Mouse (Mus musculus) kidney, postnatal 14 days (tissue): ENCODE measurements around the gene Lmo7.

ENCODE experiments used
- DNase-seq: peaks from one replicate; pipeline ENCODE4 v3.0.0; 2022; ENCODE audit warnings: mixed read lengths

The Lmo7 gene

DNA sequence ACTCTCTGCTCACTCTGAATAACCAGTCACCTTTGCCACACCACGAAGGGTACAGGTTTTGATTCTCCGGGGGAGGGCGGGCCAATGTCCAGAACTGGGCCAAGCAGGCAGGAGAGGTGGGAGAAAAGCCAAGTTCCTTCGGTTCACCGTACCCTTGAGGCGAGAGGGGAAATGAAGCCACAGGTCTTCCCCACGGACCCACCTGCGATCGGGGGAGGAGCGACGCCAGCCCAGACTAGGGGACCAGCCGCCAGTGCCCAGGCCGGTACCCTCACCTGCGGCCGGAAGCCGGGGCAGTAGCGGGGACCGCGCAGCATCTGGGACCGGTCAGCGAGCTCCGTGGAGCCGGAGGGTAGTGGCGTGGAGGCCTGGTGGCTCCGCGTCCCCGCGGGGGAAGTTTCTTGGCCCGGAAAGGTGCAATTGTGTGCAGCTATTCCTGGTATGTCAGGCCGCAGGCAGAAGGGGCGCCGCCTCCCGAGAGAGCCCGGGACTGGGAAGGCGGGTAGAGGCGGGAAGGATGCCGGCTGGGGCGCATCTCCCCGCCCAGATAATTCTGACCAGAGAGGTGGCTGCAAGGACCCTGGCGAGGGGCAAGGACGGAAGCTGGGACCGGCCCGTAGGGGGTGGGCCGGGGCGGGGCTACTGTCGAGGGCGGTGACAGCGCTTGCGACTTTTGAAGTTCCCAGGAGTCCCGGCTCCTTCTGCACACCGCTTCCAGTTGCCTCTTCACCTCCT, at the start of gene Lmo7, which contains the start of gene Gm9922:
Lmo7 (plus strand) TSS at position 721 of the 735 bp plus-strand sequence.
Gm9922 (minus strand) TSS at position 578 of the 735 bp plus-strand sequence.
- peak; percentile 93 for DNase-seq

DNA sequence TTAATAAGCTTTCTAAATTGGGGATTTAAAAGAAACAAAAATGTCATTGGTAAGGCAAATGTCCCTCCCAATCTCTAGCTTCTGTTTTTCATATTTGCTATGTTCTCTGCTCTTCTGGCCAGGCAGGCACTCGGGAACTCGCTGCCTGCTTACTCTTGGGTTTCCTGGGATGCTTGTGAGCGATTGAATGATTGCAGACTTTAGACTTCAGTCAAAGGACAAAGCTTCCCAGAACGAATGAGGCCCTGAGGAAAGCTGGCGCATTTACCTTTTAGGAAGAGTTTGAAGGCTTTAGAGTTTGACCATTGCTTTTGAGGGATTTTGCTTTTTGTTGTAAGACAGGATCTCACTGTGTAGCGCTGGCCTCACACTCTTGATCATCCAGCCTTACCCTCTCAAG, 42.1 kb upstream of the Lmo7 start:
- DNase-seq: peak; percentile 36

DNA sequence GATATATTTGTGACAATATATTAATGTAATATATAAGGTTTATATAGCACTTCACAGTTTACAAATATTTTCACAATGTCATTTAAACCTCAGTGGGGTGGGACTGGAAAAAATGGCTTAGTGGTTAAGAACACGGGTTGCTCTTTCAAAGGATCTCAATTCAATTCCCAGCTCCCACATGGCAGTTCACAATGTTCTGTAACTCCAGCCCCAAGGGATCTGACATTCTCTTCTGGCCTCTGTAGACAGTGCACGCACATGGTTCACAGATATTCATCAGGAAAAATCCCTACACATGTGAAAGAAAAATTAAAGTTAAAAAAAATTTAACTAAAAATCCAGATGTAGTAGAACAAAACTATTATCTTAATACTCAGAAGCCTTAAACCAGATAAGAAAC, 41.4 kb upstream of the Lmo7 start:
- no peak for DNase-seq

DNA sequence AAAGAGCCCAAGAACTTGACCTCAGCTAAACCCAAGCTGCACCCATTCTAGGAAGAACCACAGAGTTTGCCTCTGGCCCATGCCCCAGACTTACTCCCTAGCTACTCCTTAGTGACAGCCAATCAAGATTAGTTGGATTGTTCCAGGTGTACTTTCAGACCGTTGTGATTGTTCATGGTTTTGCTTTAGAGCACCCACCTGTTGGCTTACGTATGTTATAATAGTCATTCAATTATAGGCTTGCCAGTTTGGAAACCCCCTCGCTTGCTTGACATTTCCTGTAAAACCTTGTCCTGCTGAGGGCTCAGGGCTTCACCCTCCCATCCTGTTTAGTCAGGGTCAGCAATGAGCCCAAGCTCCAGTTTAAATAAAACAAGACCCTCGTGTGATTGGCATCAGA, 25.3 kb upstream of the Lmo7 start:
- no peak for DNase-seq

DNA sequence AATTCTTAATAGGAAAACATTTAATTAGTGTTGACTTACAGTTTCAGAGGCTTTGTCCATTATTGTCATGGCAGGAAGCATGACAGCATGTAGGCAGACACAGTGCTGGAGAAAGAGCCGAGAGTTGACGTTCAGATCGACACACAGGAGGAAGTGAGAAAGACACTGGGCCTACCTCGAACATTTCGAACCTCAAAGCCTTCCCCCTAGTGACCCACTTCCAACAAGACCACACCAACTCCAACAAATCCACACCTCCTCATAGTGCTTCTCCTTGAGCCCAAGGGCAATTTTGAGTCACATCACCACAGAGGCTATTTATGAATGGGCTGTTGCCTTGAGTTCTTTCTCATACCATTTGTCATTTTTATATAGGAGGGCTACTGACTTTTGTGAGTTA, 22.7 kb upstream of the Lmo7 start:
- no peak for DNase-seq

DNA sequence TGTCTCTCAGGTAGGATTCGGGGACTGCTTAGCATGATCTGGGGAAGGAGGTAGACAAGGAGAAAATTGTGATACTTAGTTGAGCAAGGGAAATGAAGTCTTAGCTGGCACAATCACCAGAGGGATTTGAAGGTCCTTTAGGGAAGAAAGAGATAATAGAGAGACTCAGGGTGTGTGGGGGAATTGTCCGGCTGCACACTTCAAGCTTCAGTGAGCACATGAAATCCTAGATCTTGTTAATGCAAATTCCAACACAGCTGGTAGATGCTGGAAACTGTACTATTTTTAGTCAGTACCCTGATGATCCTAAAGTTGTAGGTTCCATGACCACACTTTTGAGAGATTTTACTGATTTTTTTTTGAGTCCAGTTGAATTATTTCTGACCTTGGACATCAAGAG, 15.3 kb upstream of the Lmo7 start:
- DNase-seq: no peak

DNA sequence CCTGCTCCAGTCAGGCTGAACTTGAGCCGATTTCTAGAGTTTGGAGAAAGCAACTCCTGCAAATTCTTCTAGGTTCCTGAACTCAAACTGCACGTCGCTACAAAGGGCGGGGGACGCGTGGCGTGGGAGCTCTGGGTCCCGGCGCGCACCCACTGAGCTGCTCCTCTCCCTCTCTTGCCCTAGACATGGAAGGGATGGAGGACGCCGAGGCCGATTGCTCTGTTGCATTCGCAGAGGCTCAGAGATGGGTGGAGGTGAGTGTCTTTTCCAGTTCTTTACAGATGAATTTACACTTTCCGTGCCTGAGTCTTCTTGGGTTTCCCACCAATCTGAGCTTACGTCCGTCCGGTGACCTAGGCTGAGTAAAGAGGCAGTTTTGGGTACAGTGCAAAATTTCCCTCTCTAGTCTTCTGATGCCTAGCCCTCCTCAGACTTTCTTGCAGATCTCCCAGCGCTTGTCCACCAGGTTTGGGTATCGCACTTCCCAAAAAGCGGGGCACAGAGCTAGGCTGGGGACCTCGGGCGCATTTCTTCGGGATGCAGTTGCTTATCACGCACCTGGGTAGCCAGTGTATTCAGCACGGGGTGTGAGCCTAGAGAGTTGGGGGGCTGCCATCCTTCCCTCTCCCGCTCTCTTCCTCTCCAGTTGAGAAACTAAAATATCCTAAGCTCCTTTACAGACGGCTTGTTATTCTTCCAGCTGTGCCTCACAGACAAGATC, 375 bp downstream of the Lmo7 start:
- DNase-seq: no peak

DNA sequence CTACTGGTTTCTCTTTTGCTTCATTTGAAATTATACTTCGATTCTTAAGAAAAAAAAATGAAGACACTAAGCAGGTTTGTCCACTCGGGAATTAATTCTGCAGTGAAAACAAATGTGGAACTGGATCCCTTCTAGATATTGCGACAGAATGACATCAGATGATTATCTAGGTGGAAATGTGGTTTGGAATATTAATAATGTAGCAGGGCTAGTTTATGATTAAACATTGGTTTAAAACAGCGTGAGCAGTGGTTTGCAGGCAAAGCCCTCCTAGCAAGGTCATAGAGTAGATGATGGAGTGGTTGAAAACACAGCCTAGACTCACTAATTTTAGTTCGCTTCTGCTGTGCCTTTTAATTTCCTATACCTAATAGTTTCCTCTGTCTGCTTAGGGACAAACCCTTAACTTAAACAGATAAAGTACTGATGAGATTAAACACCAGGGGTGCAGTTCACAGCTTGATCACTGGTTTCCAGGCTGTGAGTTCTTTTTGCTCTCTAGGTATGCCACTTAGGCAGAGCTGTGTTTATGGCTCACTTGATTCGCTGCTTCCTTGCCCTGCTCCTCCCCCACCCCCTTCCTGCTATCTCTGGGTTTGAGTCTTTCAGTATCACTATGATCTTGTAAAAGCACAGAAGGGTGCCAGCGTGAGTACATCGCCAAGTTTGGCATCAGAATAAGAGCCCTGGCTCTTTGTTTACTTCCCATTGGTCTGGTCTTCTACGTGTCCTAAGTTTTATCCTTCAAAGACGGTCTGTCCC, 4.0 kb downstream of the Lmo7 start:
- DNase-seq: no peak

DNA sequence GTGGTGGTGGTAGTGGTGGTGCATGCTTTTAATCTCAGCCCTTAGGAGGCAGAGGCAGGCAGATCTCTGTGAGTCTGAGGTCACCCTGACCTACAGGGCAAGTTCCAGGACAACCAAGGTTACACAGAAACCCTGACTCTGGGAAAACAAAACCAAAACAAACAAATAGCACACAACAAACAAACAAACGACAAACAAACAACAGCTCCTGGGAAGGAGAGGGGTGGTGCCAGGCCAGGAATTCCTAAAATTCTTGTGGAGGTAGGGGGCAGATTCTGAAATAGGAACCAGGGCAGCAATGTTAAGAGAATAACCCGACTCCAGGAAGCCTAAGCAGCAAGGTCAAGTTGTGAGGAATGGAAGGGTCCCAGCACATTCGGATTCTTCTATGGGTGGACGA, 7.7 kb downstream of the Lmo7 start:
- DNase-seq: no peak

DNA sequence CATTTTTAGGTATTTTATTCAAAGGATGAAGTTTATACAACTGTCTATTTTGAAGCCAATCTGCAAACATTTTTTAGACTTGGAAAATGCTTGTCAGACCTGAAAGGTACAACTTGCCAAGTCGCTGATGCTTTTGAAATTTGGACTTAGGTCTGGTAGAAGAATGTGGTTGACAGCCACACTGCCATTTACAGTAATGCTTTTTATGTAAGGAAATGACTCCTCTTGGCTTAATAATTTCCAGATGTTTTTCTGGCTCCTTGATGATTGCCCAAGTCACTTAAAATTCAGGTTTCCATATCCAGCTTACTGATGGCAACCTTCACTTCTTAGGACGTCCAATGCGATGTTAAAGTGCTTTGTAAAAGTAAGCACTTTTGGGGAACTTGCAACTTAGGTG, 16.9 kb downstream of the Lmo7 start:
- peak; percentile 44 for DNase-seq

DNA sequence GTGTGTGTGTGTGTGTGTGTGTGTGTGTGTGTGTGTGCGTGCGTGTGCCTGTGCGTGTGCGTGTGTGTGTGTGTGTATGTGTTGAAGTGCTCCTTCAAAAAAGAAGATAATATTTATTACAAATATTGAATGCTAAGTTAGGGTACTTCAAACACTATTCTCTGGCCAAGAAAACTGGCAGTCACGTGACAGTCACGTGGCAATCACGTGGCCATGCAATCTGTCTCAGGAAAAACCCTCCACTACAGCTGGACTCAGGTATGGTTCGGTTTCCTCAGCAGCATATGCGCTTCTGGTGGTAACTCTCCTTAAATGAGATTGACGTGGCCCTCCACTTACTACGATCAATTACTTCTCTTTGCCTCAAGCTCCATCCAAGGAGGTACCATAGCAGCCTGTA, 18.1 kb downstream of the Lmo7 start:
- no peak for DNase-seq

DNA sequence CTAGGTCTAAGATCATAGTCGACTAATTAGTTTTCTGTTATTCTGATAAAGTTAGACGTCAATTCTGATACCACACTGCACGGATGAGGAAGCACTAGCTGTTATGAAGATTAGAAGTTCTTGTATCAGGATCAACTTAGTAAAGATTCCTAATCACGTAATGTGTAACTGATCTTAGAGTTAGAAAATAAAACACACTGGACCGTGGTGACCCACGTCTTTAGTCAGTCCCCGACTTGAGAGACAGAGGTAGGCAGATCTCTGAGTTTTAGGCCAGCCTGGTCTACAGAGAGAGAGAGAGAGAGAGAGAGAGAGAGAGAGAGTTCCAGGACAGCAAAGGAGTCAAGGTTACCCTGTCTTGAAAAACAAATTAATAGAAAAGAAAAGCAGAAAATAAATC, 18.7 kb downstream of the Lmo7 start:
- DNase-seq: no peak

DNA sequence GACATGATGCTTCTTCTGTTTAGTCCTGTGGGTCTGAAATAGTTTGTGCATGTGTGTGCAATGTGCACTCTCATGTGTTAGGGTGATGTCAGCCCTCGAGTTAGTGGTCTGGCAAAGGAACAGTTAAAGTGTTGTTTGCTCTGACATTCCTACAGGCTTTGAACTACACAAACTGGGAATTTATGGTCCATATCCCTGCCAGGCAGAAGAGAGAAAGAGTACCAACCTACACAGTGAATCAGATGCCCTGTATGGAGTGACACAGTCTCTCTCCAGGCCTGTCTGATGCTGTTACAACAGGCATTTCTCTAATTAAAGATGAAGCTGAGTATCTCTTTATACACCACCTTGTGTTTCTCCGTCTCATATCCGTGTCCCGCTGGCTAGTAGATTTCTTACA, 21.2 kb downstream of the Lmo7 start:
- DNase-seq: no peak

DNA sequence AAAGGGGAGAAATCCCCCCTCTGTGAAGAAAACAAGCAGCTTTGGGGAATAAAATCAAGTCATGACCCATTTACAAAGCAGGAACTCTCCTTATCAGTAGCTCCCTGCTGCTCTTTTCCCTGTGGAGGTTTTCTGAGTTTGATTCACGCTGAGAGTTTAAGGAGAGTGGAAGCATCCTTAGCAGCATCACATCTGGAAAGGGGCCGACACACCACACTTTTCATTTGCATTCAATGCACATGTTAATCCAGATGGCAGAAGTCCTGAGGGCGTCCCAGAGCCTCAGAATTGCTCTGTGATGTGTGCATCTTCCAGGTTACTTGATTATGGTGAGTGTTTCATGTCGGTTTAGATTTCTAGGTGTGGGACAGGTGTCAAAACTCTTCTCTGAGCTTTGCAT, 25.7 kb downstream of the Lmo7 start:
- DNase-seq: no peak

DNA sequence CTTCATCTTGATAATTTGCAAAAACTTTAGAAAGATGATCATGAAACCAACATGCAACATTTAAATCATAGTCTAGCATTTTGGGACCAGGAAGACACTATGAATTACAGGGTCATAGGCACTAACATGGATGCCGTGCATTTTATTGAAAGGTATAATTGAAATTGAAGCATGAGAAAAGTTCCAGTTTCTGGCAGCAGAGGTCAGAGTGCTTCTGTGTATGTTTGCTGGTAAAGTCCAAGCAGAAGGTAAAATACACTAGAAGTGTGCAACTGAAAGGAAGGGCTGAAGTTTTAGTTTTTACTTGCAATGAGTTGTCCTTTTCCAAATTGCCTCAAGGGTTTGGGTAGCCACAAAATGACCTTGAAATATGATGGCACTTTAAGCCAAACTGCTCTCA, 32.5 kb downstream of the Lmo7 start:
- DNase-seq: peak; percentile 26

DNA sequence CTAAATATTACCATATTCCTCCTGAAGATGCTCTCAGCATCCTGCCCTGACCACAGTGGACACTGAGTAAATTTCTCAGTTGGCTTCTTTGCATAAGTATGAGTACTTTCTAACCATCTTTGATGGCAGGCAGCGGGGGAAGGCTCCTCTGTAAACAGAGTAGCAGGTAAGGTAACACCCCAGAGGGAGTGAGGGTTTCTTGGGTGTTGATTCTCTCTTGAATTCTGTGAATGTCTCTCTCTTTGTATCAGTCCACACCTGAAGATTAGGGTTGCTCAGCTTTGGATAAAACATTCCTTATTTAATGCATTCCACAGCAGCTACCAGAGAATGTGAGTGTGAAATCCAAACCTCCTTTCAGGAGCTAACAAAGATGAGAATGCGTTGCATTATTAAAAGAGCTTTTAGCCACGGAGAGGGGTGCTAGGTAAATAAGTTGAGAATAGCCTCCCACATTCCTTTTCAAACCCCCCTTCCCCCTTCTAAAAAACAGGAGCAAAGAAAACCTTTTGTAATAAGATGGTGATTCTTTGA, 34.1 kb downstream of the Lmo7 start:
- DNase-seq: no peak

DNA sequence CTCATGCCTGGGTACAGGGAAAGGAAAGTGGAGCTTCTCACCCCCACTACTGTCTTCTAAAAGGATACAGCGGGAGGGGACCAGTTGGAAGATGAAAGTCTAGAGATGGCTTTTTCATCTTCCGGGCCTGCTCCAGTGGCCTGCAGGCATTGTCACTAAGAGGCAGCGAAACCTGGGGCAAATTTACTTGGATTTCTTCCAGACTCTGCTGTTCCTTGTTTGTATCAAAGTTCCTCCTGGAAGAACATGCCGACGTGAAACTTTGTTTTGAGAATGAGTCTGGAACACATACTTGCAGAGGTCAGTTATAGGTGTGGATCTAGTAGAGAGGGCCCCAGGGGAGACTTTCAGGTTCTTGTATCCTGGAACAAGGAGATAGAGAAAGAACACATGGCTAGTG, 41.6 kb downstream of the Lmo7 start:
- peak; percentile 20 for DNase-seq

DNA sequence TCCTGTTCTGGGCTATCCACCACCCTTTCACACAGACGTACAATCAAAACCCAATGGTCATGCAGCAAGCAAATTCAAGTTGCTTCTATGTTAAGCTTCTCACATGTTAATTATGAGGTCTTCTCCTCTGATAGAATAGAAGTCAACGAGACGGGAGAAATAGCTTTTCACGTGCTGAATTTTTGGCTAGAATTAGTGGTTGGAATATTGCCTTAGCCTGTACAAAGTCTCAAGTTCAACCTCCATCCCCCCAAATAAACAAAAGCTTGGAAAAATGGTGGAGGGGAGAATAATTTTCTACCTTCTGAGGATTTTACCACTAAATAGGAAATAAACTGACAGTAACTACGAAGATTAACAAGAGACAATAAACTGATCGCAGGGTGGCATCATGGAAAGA, 42.0 kb downstream of the Lmo7 start:
- DNase-seq: no peak

DNA sequence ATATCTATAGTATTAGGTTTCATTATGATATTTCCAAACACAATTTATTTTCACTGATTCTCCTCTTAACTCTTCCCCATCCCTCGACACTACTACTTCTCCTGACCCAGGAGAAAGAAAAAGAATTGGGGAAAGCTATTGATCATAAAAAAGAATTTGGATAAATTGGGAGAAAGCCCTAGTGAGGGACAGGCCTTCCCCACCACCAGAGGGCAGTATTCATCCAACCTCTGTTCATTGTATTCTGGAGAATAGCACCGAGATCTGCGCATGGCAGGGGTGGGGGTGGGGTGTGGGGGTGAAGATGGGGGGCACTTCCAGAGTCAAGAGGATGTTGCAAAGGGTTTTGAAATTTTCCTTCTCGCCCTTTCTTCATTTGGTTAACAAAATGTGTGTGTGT, 44.9 kb downstream of the Lmo7 start:
- peak; percentile 22 for DNase-seq

DNA sequence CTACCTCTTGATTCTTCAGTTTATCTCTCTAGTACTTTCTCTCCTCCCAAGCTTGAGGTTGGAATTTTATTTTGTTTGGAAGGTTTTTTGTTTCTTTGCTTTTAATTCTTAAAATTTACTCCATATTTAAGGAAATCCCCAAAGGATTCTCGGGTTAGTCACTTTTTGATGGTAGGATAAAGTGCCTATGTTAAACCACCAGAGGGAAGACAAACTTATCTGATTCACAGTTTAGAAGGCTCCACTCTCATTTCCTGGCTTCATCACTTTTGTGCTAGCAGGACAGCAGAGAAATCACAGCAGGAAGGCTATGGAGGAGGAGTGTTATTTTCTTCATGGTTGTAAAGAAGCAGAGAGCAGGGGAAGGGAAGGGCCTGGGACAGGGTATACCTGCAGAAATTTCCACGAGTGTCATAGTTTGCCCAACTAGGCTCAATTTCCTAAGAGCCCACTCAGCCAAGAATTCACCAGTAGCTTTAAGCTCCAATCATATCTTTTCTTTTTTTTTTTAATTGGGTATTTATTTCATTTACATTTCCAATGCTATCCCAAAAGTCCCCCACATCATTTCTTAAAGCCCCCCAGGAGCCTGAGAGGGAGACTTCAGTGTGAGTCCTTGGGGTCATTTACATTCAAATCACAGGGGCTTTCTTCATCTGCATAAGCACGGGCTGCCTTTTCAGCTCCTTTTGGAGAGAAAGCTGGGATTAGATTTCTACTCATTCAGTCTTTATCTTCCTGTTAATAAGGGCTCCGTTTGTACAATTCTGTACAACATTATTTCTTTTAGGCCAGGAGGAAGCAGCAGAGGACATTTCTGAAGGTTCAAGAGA, 46.8 kb downstream of the Lmo7 start:
- no peak for DNase-seq

DNA sequence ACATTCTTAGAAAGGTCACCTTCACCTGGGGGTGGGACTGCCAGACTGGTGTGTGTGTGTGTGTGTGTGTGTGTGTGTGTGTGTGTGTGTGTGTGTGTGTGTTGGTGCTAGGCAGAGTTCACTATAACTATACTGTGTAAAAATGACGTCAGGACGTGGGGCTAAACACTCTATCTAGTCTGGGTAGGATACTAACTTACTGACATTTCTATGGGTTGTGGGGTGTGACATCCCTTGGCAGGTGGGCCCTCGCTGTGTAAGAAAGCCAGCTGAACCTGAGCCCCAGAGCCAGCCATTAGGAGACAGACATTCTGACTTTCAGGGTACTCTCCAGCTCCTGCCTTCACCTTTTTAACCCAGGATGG, 47.4 kb downstream of the Lmo7 start:
- DNase-seq: no peak

DNA sequence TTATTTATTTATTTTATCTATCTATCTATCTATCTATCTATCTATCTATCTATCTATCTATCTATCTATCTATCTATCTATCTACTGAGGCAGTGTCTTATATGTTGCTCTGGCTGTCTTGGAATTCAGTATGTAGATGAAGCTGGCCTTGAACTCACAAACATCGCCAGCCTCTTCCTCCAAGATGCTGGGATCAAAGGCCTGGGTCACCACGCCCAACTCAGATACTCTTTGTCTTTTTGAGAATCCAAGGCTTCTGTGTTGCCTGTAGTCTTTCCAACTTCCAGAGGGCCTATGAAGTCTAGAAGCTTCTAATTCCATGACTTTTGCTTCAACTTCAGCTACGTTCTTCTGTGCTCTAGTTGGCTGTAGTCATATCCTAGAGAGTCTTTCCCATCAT, 48.7 kb downstream of the Lmo7 start:
- DNase-seq: no peak

DNA sequence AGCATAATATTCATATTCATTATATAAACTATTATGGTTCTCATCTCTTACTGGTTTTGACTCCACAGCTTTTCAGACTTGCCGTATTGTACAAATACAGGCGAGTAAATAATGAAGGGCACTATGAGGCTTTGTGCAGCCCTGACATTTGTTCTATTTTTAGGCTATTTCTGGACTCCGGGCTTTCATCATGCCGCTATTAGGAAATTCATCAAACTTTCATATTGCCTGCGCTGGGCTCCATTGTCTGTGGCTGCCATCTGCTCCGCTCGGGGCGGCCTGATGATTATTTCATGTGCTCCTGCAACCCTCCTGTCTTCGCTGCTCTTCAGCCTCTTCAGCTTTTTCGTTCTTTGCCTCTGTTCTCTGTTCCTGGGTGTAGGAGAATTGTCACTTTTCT, 50.3 kb downstream of the Lmo7 start:
- DNase-seq: no peak
